Mouse (Mus musculus) frontal cortex, adult (tissue): ENCODE data around the gene Eef2.
"Not testable (repeated sequence)": the region's sequence is repeated elsewhere in the genome, so short reads cannot be mapped to it uniquely, and the experiment has no call there.

Experiments used
- ATAC-seq: cut with Nextera tagmentation; 2 replicates; pipeline ENCODE4 v1.9.2; 2017; ENCODE audit warnings: mild to moderate bottlenecking, moderate library complexity, mixed read lengths; ENCODE audit not compliant: low TSS enrichment

Eef2 gene

GRCm38 (mm10) chr10:81179451-81180342 is 3.3 kb downstream of the Eef2 start:
- ATAC-seq = no peak

- no peak for ATAC-seq
Measured at GRCm38 (mm10) chr10:81180946-81181345, 4.5 kb downstream of the Eef2 start.

GRCm38 (mm10) chr10:81181860-81182259 is 5.4 kb downstream of the Eef2 start:
- ATAC-seq = not testable (repeated sequence)

- ATAC-seq = peak; percentile 89
Measured at GRCm38 (mm10) chr10:81182336-81183333, 6.2 kb downstream of the Eef2 start, which contains the start of gene Dapk3. Gene Dapk3 (plus strand): TSS chr10:81183005.

- ATAC-seq = no peak
Measured at GRCm38 (mm10) chr10:81183805-81184204, 7.4 kb downstream of the Eef2 start, which contains the start of gene 4930442H23Rik. Gene 4930442H23Rik (minus strand): TSS chr10:81183849.

GRCm38 (mm10) chr10:81184765-81185164 is 8.3 kb downstream of the Eef2 start:
- no peak for ATAC-seq

GRCm38 (mm10) chr10:81187161-81187560 is 10.7 kb downstream of the Eef2 start:
- no peak for ATAC-seq

- no peak for ATAC-seq
Measured at GRCm38 (mm10) chr10:81189821-81190220, 13.4 kb downstream of the Eef2 start.

- no peak for ATAC-seq
Measured at GRCm38 (mm10) chr10:81190236-81190911, 13.9 kb downstream of the Eef2 start.

GRCm38 (mm10) chr10:81190912-81191321 is 14.5 kb downstream of the Eef2 start:
- no peak for ATAC-seq

- no peak for ATAC-seq
Measured at GRCm38 (mm10) chr10:81191342-81191982, 15.0 kb downstream of the Eef2 start.

- ATAC-seq = peak; percentile 78
Measured at GRCm38 (mm10) chr10:81192270-81192967, 16.0 kb downstream of the Eef2 start.

- ATAC-seq = peak; percentile 39
Measured at GRCm38 (mm10) chr10:81192968-81193501, 16.6 kb downstream of the Eef2 start.

GRCm38 (mm10) chr10:81193991-81194774 is 17.8 kb downstream of the Eef2 start:
- no peak for ATAC-seq

- no peak for ATAC-seq
Measured at GRCm38 (mm10) chr10:81195300-81195699, 18.9 kb downstream of the Eef2 start.

GRCm38 (mm10) chr10:81196470-81197065 is 20.1 kb downstream of the Eef2 start:
- ATAC-seq = no peak

GRCm38 (mm10) chr10:81197305-81197704 is 20.9 kb downstream of the Eef2 start:
- no peak for ATAC-seq

- ATAC-seq = no peak
Measured at GRCm38 (mm10) chr10:81198230-81198629, 21.8 kb downstream of the Eef2 start.

GRCm38 (mm10) chr10:81198990-81199389 is 22.6 kb downstream of the Eef2 start:
- no peak for ATAC-seq
